Mouse (Mus musculus) limb, embryonic 13.5 days (tissue): ENCODE data around the gene Mief1. TPM values are rescaled to one million over a fixed set of nuclear protein-coding genes. Genes with fewer than 3 reads are reported as not detected.

ENCODE experiments used
- ATAC-seq: fragments of 200-750 bp; cut with Nextera tagmentation; 2 replicates; pipeline ENCODE4 v1.8.0; 2017; ENCODE audit warnings: low read depth, moderate number of reproducible peaks, moderate TSS enrichment; ENCODE audit not compliant: low FRiP score
- H3K27ac ChIP-seq: fragments of 300-500 bp; sonication (generic); 2 replicates; pipeline ENCODE4 v1.5.1; 2015; ENCODE audit warnings: inconsistent platforms, mild to moderate bottlenecking, moderate library complexity
- H3K27me3 ChIP-seq: fragments of 300-500 bp; sonication (generic); 2 replicates; pipeline ENCODE4 v1.6.1; 2015; ENCODE audit warnings: mild to moderate bottlenecking, inconsistent platforms
- H3K36me3 ChIP-seq: fragments of 300-500 bp; sonication (generic); 2 replicates; pipeline ENCODE4 v1.6.1; 2015; ENCODE audit warnings: inconsistent platforms, mild to moderate bottlenecking, moderate library complexity
- H3K4me1 ChIP-seq: fragments of 300-500 bp; sonication (generic); 2 replicates; pipeline ENCODE4 v1.6.1; 2015; ENCODE audit warnings: inconsistent platforms
- H3K4me2 ChIP-seq: fragments of 300-500 bp; sonication (generic); replicated peaks from 2 replicates; pipeline ENCODE4 v1.6.1; 2015; ENCODE audit warnings: inconsistent platforms, mild to moderate bottlenecking, moderate library complexity
- H3K4me3 ChIP-seq: fragments of 300-500 bp; sonication (generic); 2 replicates; pipeline ENCODE4 v1.5.1; 2015; ENCODE audit warnings: moderate library complexity, mild to moderate bottlenecking, inconsistent platforms
- H3K9ac ChIP-seq: fragments of 300-500 bp; sonication (generic); 2 replicates; pipeline ENCODE4 v1.6.1; 2015; ENCODE audit warnings: mild to moderate bottlenecking, inconsistent platforms
- H3K9me3 ChIP-seq: fragments of 300-500 bp; sonication (generic); 2 replicates; pipeline ENCODE4 v1.6.1; 2016; ENCODE audit warnings: inconsistent platforms
- WGBS: fragments of 180-500 bp; shearing (Covaris S2); methylation state at CpG from one replicate; pipeline ENCODE4 v1.1.7; 2015; 5-methylcytosine and 5-hydroxymethylcytosine counted together
- polyA plus RNA-seq: library from polyadenylated mRNA; unstranded; fragments of >200 nt; fragmentation: Nextera tagmentation; extraction: Ambion mirVana; gene quantifications from 2 replicates; pipeline ENCODE4 v1.2.1, GENCODE M21; 2015

Mief1 gene
- polyA plus RNA-seq, 1 experiment from 2014 or later = 35.0 TPM

- WGBS = 53% methylated on average over 4 of the region's 4 CpGs
- 0 out of 2 replicates have a peak overlapping the region, but pooled peaks have one; percentile 39 for H3K9ac ChIP-seq
These were observed 765 bp upstream of the Mief1 start for GRCm38 (mm10) chr15:80233053-80233452.

DNA sequence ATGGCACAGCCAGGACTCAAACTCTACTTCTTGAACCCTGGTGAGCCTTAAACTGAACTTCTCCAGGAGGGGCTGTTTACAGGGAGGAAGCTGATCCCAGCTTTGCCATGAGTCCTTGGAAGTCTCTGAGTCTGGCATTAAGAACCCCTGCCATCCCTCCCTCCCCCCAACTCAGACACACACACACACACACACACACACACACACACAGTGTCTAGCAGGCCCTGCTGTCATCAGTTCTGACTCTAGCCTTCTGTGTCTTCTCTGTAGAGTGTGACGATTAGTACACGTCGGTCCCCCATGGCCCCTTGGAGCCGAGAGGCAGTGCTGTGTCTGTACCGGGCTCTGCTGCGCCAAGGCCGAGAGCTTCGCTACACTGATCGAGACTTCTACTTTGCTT, 1.7 kb downstream of the Mief1 start, which contains the start of gene AC140267.1:
Gene AC140267.1, plus strand, starts transcription at position 301 of the 400 bp plus-strand sequence.
- peak within 1 kb of the TSS; percentile 86 for H3K9ac ChIP-seq

More at GRCm38 (mm10) chr15:80233053-80233452, 765 bp upstream of the Mief1 start:
- Histone ChIP-seq H3K4me3 (peak overlapping the region; percentile 95), H3K9me3 (no peaks in the 10 kb centered on the region), H3K36me3 (peaks cover 26% of the 10 kb centered on the region), H3K4me1 (peaks cover 15% of the 10 kb centered on the region; the same call in 1 of the 2 replicates), H3K27ac (peak overlapping the region; percentile 85; the same call in 1 of the 2 replicates), H3K27me3 (no peaks in the 10 kb centered on the region), H3K4me2 (peak overlapping the region; percentile 87)
- ATAC-seq = no peak

GRCm38 (mm10) chr15:80248135-80248534, 14.3 kb downstream of the Mief1 start:
- H3K27ac ChIP-seq = no peak overlapping the region
- H3K9me3 ChIP-seq = no peaks in the 10 kb centered on the region
- no peak for ATAC-seq
- 94% methylated on average over 12 of the region's 12 CpGs for WGBS
- H3K36me3 ChIP-seq = peaks cover 88% of the 10 kb centered on the region
- no peak overlapping the region for H3K4me3 ChIP-seq
- peaks cover 19% of the 10 kb centered on the region for H3K4me1 ChIP-seq
- no peak overlapping the region for H3K4me2 ChIP-seq
- no peak overlapping the region for H3K9ac ChIP-seq
- H3K27me3 ChIP-seq = no peaks in the 10 kb centered on the region

More for the DNA sequence above, 1.7 kb downstream of the Mief1 start, which contains the start of gene AC140267.1:
- 95% methylated on average over 9 of the region's 9 CpGs for WGBS
- Histone ChIP-seq H3K27ac (no peak within 1 kb of the TSS), H3K4me2 (peak within 1 kb of the TSS; percentile 87), H3K9me3 (no peaks in the 10 kb centered on the region), H3K4me1 (peaks cover 15% of the 10 kb centered on the region; the same call in 1 of the 2 replicates), H3K36me3 (peaks cover 44% of the 10 kb centered on the region), H3K4me3 (peak within 1 kb of the TSS; percentile 95), H3K27me3 (no peaks in the 10 kb centered on the region)
- no peak for ATAC-seq

DNA sequence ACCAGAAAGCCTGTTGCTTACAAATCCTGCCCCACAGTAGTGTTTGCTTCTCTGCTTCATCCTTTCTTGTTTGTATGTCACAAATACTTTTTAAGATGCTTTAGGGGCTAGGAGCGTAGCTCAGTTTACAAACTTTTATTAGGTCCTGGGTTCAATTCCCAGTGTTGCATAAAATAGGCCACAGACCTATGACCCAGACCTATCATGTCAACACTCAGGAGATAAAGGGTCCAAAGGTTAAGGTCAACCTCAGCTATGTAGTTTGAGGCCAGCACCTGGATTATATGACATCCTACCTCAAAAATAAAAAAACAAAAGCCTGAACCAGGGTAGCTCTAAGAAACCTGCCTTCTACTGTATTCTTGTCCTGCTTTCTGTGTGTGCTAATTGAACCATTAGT, 14.8 kb downstream of the Mief1 start:
- Histone ChIP-seq H3K36me3 (peaks cover 84% of the 10 kb centered on the region), H3K27me3 (no peaks in the 10 kb centered on the region), H3K9me3 (no peaks in the 10 kb centered on the region), H3K9ac (no peak overlapping the region), H3K4me1 (peaks cover 23% of the 10 kb centered on the region), H3K4me3 (no peak overlapping the region), H3K4me2 (no peak overlapping the region), H3K27ac (no peak overlapping the region)
- ATAC-seq = no peak
- 91% methylated on average over 1 of the region's 1 CpGs for WGBS

- Histone ChIP-seq H3K9me3 (no peaks in the 10 kb centered on the region), H3K4me1 (peaks cover 34% of the 10 kb centered on the region), H3K36me3 (peaks cover 73% of the 10 kb centered on the region), H3K4me2 (no peak overlapping the region), H3K4me3 (no peak overlapping the region), H3K9ac (no peak overlapping the region), H3K27me3 (no peaks in the 10 kb centered on the region), H3K27ac (no peak overlapping the region)
- ATAC-seq = no peak
- WGBS = 96% methylated on average over 10 of the region's 10 CpGs
These were observed 15.9 kb downstream of the Mief1 start for GRCm38 (mm10) chr15:80249672-80250071.

GRCm38 (mm10) chr15:80250586-80250985, 16.8 kb downstream of the Mief1 start:
- Histone ChIP-seq H3K27ac (no peak overlapping the region), H3K4me2 (no peak overlapping the region), H3K9ac (no peak overlapping the region), H3K27me3 (no peaks in the 10 kb centered on the region), H3K36me3 (peaks cover 67% of the 10 kb centered on the region), H3K4me3 (no peak overlapping the region), H3K9me3 (no peaks in the 10 kb centered on the region), H3K4me1 (peaks cover 34% of the 10 kb centered on the region)
- 94% methylated on average over 6 of the region's 6 CpGs for WGBS
- ATAC-seq = no peak

- Histone ChIP-seq H3K4me1 (peaks cover 57% of the 10 kb centered on the region), H3K27me3 (no peaks in the 10 kb centered on the region), H3K4me3 (no peak overlapping the region), H3K4me2 (peak overlapping the region; percentile 96), H3K27ac (peak overlapping the region; percentile 98), H3K36me3 (peaks cover 64% of the 10 kb centered on the region), H3K9me3 (no peaks in the 10 kb centered on the region), H3K9ac (peak overlapping the region; percentile 80)
- 0 out of 2 replicates have a peak, but pooled peaks have one; percentile 0 for ATAC-seq
- 2% methylated on average over 2 of the region's 2 CpGs for WGBS
These were observed 19.7 kb downstream of the Mief1 start for GRCm38 (mm10) chr15:80253530-80253929.

GRCm38 (mm10) chr15:80254207-80254606, 20.4 kb downstream of the Mief1 start:
- Histone ChIP-seq H3K9me3 (no peaks in the 10 kb centered on the region), H3K27ac (peak overlapping the region; percentile 98), H3K4me1 (peaks cover 64% of the 10 kb centered on the region), H3K27me3 (no peaks in the 10 kb centered on the region), H3K4me2 (peak overlapping the region; percentile 96), H3K36me3 (peaks cover 59% of the 10 kb centered on the region), H3K9ac (peak overlapping the region; percentile 80), H3K4me3 (peak overlapping the region; percentile 100)
- no peak for ATAC-seq
- WGBS = 28% methylated on average over 6 of the region's 6 CpGs

DNA sequence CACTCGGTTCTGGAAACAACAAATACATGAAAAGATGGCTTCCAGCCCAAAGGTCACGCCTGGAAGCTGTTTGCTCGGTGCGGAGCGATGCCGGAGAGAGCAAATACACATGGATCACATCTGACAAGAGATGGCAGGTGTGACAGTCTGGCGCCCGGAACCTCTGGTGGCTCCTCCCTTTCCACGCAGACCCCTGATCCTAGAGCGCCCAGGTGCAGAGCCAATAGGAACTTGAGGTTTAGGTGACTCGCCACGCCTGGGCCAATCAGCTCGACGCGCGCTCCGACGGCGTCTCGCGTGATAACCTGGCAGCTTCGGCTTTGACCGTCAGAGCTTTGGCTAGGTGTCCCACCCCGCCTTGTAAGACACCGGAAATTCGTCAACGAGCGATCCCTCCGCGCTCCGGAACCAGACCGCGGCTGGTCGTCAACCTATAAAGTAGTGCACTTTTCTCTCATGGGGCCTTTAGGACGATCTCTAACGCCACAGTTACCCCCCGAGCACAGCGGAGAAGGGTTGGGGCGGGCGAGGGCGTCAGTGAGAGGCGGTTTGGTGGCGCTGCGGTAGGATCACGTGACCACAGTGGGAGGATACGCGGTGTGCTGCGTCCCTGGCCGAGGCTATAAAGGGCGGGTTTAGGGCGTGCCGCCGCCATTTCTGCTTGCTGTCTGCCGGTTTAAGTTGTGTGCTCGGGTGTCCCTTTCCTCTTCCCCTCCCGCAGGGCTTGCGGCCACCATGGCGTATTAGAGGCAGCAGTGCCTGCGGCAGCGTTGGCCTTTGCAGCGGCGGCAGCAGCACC, 21.2 kb downstream of the Mief1 start, which contains the start of gene Atf4:
Gene Atf4, plus strand, starts transcription at position 338 of the 799 bp plus-strand sequence.
- whole genome bisulfite sequencing = under 1% methylated on average over 62 of the region's 62 CpGs
- peak within 1 kb of the TSS; percentile 100 for H3K4me3 ChIP-seq

GRCm38 (mm10) chr15:80255646-80256121, 21.9 kb downstream of the Mief1 start:
- peak; percentile 31 for ATAC-seq
- no peaks in the 10 kb centered on the region for H3K27me3 ChIP-seq
- H3K4me3 ChIP-seq = peak overlapping the region; percentile 100
- under 1% methylated on average over 51 of the region's 51 CpGs for WGBS
- H3K36me3 ChIP-seq = peaks cover 59% of the 10 kb centered on the region
- H3K4me1 ChIP-seq = peaks cover 67% of the 10 kb centered on the region
- H3K27ac ChIP-seq = peak overlapping the region; percentile 98
- peak overlapping the region; percentile 100 for H3K9ac ChIP-seq
- H3K9me3 ChIP-seq = no peaks in the 10 kb centered on the region
- H3K4me2 ChIP-seq = peak overlapping the region; percentile 96

More for the DNA sequence above, 21.2 kb downstream of the Mief1 start, which contains the start of gene Atf4:
- Histone ChIP-seq H3K27ac (peak within 1 kb of the TSS; percentile 98), H3K36me3 (peaks cover 59% of the 10 kb centered on the region), H3K4me1 (peaks cover 64% of the 10 kb centered on the region), H3K9me3 (no peaks in the 10 kb centered on the region), H3K9ac (peak within 1 kb of the TSS; percentile 100), H3K27me3 (no peaks in the 10 kb centered on the region), H3K4me2 (peak within 1 kb of the TSS; percentile 96)
- ATAC-seq = peak; percentile 95

- Histone ChIP-seq H3K4me1 (peaks cover 65% of the 10 kb centered on the region), H3K4me2 (peak overlapping the region; percentile 96), H3K9ac (peak overlapping the region; percentile 100), H3K4me3 (peak overlapping the region; percentile 100), H3K27ac (peak overlapping the region; percentile 98), H3K27me3 (no peaks in the 10 kb centered on the region), H3K36me3 (peaks cover 57% of the 10 kb centered on the region), H3K9me3 (no peaks in the 10 kb centered on the region)
- no peak for ATAC-seq
- WGBS = 9% methylated on average over 16 of the region's 16 CpGs
These were observed 22.4 kb downstream of the Mief1 start for GRCm38 (mm10) chr15:80256242-80256641.
